Mouse (Mus musculus): ENCODE results near the gene Igfbp4. TPM values are rescaled to one million over a fixed set of nuclear protein-coding genes. Genes with fewer than 3 reads are reported as not detected.

Igfbp4 gene
- 11.4 and 18.8 TPM in 2 replicates for total RNA-seq (2017)

GRCm38 (mm10) chr11:99041051-99041729, at the start of gene Igfbp4:
TSS of gene Igfbp4 (plus strand) at chr11:99041244.
- ATAC-seq (ENCODE audit: extremely low read depth, insufficient number of reproducible peaks, low FRiP score, poor library complexity, severe bottlenecking): no peak

GRCm38 (mm10) chr11:98995987-98996386, 45.1 kb upstream of the Igfbp4 start:
- ATAC-seq (ENCODE audit: extremely low read depth, insufficient number of reproducible peaks, low FRiP score, poor library complexity, severe bottlenecking): no peak

GRCm38 (mm10) chr11:98997659-98998058, 43.4 kb upstream of the Igfbp4 start:
- ATAC-seq (ENCODE audit: extremely low read depth, insufficient number of reproducible peaks, low FRiP score, poor library complexity, severe bottlenecking): no peak

- no peak for ATAC-seq (ENCODE audit: extremely low read depth, insufficient number of reproducible peaks, low FRiP score, poor library complexity, severe bottlenecking)
Observed at GRCm38 (mm10) chr11:98998776-98999175, 42.3 kb upstream of the Igfbp4 start.

GRCm38 (mm10) chr11:98999243-98999642, 41.8 kb upstream of the Igfbp4 start:
- ATAC-seq (ENCODE audit: extremely low read depth, insufficient number of reproducible peaks, low FRiP score, poor library complexity, severe bottlenecking): no peak

GRCm38 (mm10) chr11:99006788-99007187, 34.3 kb upstream of the Igfbp4 start:
- no peak for ATAC-seq (ENCODE audit: extremely low read depth, insufficient number of reproducible peaks, low FRiP score, poor library complexity, severe bottlenecking)

GRCm38 (mm10) chr11:99010124-99010523, 30.9 kb upstream of the Igfbp4 start:
- no peak for ATAC-seq (ENCODE audit: extremely low read depth, insufficient number of reproducible peaks, low FRiP score, poor library complexity, severe bottlenecking)

- no peak for ATAC-seq (ENCODE audit: extremely low read depth, insufficient number of reproducible peaks, low FRiP score, poor library complexity, severe bottlenecking)
Observed at GRCm38 (mm10) chr11:99010706-99011105, 30.3 kb upstream of the Igfbp4 start.

GRCm38 (mm10) chr11:99013856-99014255, 27.2 kb upstream of the Igfbp4 start:
- ATAC-seq (ENCODE audit: extremely low read depth, insufficient number of reproducible peaks, low FRiP score, poor library complexity, severe bottlenecking): no peak

GRCm38 (mm10) chr11:99019844-99020243, 21.2 kb upstream of the Igfbp4 start:
- ATAC-seq (ENCODE audit: extremely low read depth, insufficient number of reproducible peaks, low FRiP score, poor library complexity, severe bottlenecking): no peak

- no peak for ATAC-seq (ENCODE audit: extremely low read depth, insufficient number of reproducible peaks, low FRiP score, poor library complexity, severe bottlenecking)
Observed at GRCm38 (mm10) chr11:99022384-99022933, 18.6 kb upstream of the Igfbp4 start.

GRCm38 (mm10) chr11:99023094-99023493, 17.9 kb upstream of the Igfbp4 start:
- ATAC-seq (ENCODE audit: extremely low read depth, insufficient number of reproducible peaks, low FRiP score, poor library complexity, severe bottlenecking): no peak

- ATAC-seq (ENCODE audit: extremely low read depth, insufficient number of reproducible peaks, low FRiP score, poor library complexity, severe bottlenecking): peak; percentile 97
Observed at GRCm38 (mm10) chr11:99023500-99024467, 17.3 kb upstream of the Igfbp4 start, which contains the start of gene Top2a. TSS of gene Top2a (minus strand) at chr11:99024189.

- ATAC-seq (ENCODE audit: extremely low read depth, insufficient number of reproducible peaks, low FRiP score, poor library complexity, severe bottlenecking): no peak
Observed at GRCm38 (mm10) chr11:99024468-99025134, 16.4 kb upstream of the Igfbp4 start.

GRCm38 (mm10) chr11:99025878-99026277, 15.2 kb upstream of the Igfbp4 start:
- no peak for ATAC-seq (ENCODE audit: extremely low read depth, insufficient number of reproducible peaks, low FRiP score, poor library complexity, severe bottlenecking)

GRCm38 (mm10) chr11:99026899-99027440, 14.1 kb upstream of the Igfbp4 start:
- no peak for ATAC-seq (ENCODE audit: extremely low read depth, insufficient number of reproducible peaks, low FRiP score, poor library complexity, severe bottlenecking)

- no peak for ATAC-seq (ENCODE audit: extremely low read depth, insufficient number of reproducible peaks, low FRiP score, poor library complexity, severe bottlenecking)
Observed at GRCm38 (mm10) chr11:99035350-99035749, 5.7 kb upstream of the Igfbp4 start.

GRCm38 (mm10) chr11:99036254-99036653, 4.8 kb upstream of the Igfbp4 start:
- no peak for ATAC-seq (ENCODE audit: extremely low read depth, insufficient number of reproducible peaks, low FRiP score, poor library complexity, severe bottlenecking)

- peak; percentile 63 for ATAC-seq (ENCODE audit: extremely low read depth, insufficient number of reproducible peaks, low FRiP score, poor library complexity, severe bottlenecking)
Observed at GRCm38 (mm10) chr11:99039782-99040181, 1.3 kb upstream of the Igfbp4 start.
